ENCODE assay signal across 8 mouse cellular contexts in genomic region chr2:157054816-157055215, GRCm38 (mm10). TPM values are rescaled to one million over a fixed set of nuclear protein-coding genes. Genes with fewer than 3 reads are reported as not detected.
A peak's percentile ranks its signal among the peaks of the same experiment; 100 is the strongest.
DNase-seq lines count a peak whose midpoint lies in the region; ATAC-seq and TF ChIP-seq lines count a peak whose summit lies in the region.
"Had no signal": no experiment of that assay in that cellular context is flagged by ENCODE, and none has a peak within 500 bp of the region (broad histone marks: within the 10 kb centered on the region; RNA-seq: fewer than 3 reads in every experiment).

No protein-coding gene starts in this region.

- 66% methylated on average over 5 of the region's 5 CpGs for WGBS in kidney, embryonic 15.5 days
- WGBS in heart, embryonic 16.5 days: 36% methylated on average over 5 of the region's 5 CpGs

- no peaks in the 10 kb centered on the region for H3K27me3 ChIP-seq in kidney, embryonic 15.5 days
- no peaks in the 10 kb centered on the region for H3K27me3 ChIP-seq in ES-Bruce4 (ENCODE audit: control insufficient read depth, insufficient read depth, low read length, poor library complexity, severe bottlenecking)
- H3K27me3 ChIP-seq in heart, embryonic 16.5 days (ENCODE audit: control insufficient read depth, insufficient read depth, low read length): no peaks in the 10 kb centered on the region

- peaks cover 50% of the 10 kb centered on the region for H3K4me1 ChIP-seq in kidney, embryonic 15.5 days
- H3K4me1 ChIP-seq in ES-Bruce4 (ENCODE audit: control insufficient read depth, insufficient read depth, low read length): peaks cover 8% of the 10 kb centered on the region
- peaks cover 45% of the 10 kb centered on the region for H3K4me1 ChIP-seq in heart, embryonic 16.5 days (ENCODE audit: control insufficient read depth, insufficient read depth, low read length)

- no peak overlapping the region for H3K4me3 ChIP-seq in kidney, embryonic 15.5 days (replicated peaks)
- H3K4me3 ChIP-seq in ES-Bruce4 (ENCODE audit: low read depth, low read length): no peak overlapping the region
- H3K4me3 ChIP-seq in heart, embryonic 16.5 days (ENCODE audit: low read length): no peak overlapping the region

- H3K27ac ChIP-seq in kidney, embryonic 15.5 days: peak overlapping the region; percentile 60
- H3K27ac ChIP-seq in ES-Bruce4 (ENCODE audit: insufficient read depth, low read length): 0 out of 2 replicates have a peak overlapping the region, but pooled peaks have one; percentile 34
- peak overlapping the region; percentile 88 for H3K27ac ChIP-seq in heart, embryonic 16.5 days (ENCODE audit: low read length)

- TF ChIP-seq CTCF in ES-Bruce4 (IDR thresholded peaks at IDR 0.05; ENCODE audit: low read depth, low read length): no peak

- no peak overlapping the region for H3K9ac ChIP-seq in kidney, embryonic 15.5 days
- H3K9ac ChIP-seq in ES-Bruce4 (ENCODE audit: low read depth, poor library complexity, severe bottlenecking): peak overlapping the region; percentile 20; the same call in 1 of the 2 replicates
- peak overlapping the region; percentile 59 for H3K9ac ChIP-seq in heart, embryonic 16.5 days (ENCODE audit: low read length)

- no peak for DNase-seq in kidney, adult 8-10 months
- peak; percentile 68 for DNase-seq in adipocyte (ENCODE audit: low spot score)
- DNase-seq in thymus, postnatal 14 days: no peak
- DNase-seq in spleen, postnatal 10 days (ENCODE audit: low spot score in 2 of 2): no peak

- no peaks in the 10 kb centered on the region for H3K9me3 ChIP-seq in kidney, embryonic 15.5 days (replicated peaks)
- no peaks in the 10 kb centered on the region for H3K9me3 ChIP-seq in ES-Bruce4 (replicated peaks; ENCODE audit: control insufficient read depth, insufficient read depth, low read length, poor library complexity, severe bottlenecking)
- H3K9me3 ChIP-seq in heart, embryonic 16.5 days (replicated peaks; ENCODE audit: control insufficient read depth, low read length): no peaks in the 10 kb centered on the region

- no peak for ATAC-seq in kidney, embryonic 15.5 days (replicated peaks; ENCODE audit: low FRiP score)
- peak; percentile 63 for ATAC-seq in heart, embryonic 16.5 days (replicated peaks; ENCODE audit: extremely low read depth, insufficient read depth, low FRiP score)

- no peak for TF ChIP-seq EP300 in ES-Bruce4 (IDR thresholded peaks at IDR 0.05; ENCODE audit: insufficient read depth, low read depth, low read length)

- TF ChIP-seq POLR2A in ES-Bruce4 (IDR thresholded peaks at IDR 0.05; ENCODE audit: insufficient read depth, low read length): no peak

- no peak overlapping the region for H3K4me2 ChIP-seq in kidney, embryonic 15.5 days
- H3K4me2 ChIP-seq in heart, embryonic 16.5 days (ENCODE audit: low read depth, low read length): no peak overlapping the region

- peaks cover 75% of the 10 kb centered on the region for H3K36me3 ChIP-seq in kidney, embryonic 15.5 days
- H3K36me3 ChIP-seq in ES-Bruce4 (ENCODE audit: control insufficient read depth, insufficient read depth, low read length, poor library complexity, severe bottlenecking): no peaks in the 10 kb centered on the region
- peaks cover 16% of the 10 kb centered on the region for H3K36me3 ChIP-seq in heart, embryonic 16.5 days (ENCODE audit: control insufficient read depth, insufficient read depth)

RNA-seq across cellular contexts. Expression of gene Soga1, which starts 24.2 kb away (rescaled TPM):
- 3.5 and 4.2 TPM in 2 replicates for polyA plus RNA-seq in kidney, embryonic 15.5 days (2015; fragmentation: Nextera tagmentation; extraction: Ambion mirVana)
- polyA plus RNA-seq in ES-Bruce4 (2011; ENCODE audit: insufficient read depth, insufficient read length, low read depth, missing spikeins): 9.8 and 11.5 TPM in 2 replicates
- 1.7 and 3.1 TPM in 2 replicates for polyA plus RNA-seq in heart, embryonic 16.5 days (2015; fragmentation: Nextera tagmentation; extraction: Ambion mirVana)

RNA-seq across cellular contexts. Expression of gene Tldc2, which starts 32.0 kb away (rescaled TPM):
- polyA plus RNA-seq in kidney, embryonic 15.5 days (2015; fragmentation: Nextera tagmentation; extraction: Ambion mirVana): 0.27 TPM in 1 of 2 replicates, not detected in the other
- polyA plus RNA-seq in ES-Bruce4 (2011; ENCODE audit: insufficient read depth, insufficient read length, low read depth, missing spikeins): not detected in 2 replicates
- polyA plus RNA-seq in heart, embryonic 16.5 days (2015; fragmentation: Nextera tagmentation; extraction: Ambion mirVana): not detected in 2 replicates
- polyA plus RNA-seq: intestine, embryonic 14.5 days had no signal

RNA-seq across cellular contexts. Expression of gene Dsn1, which starts 47.9 kb away (rescaled TPM):
- polyA plus RNA-seq in kidney, embryonic 15.5 days (2015; fragmentation: Nextera tagmentation; extraction: Ambion mirVana): 37.6 and 39.6 TPM in 2 replicates
- polyA plus RNA-seq in ES-Bruce4 (2011; ENCODE audit: insufficient read depth, insufficient read length, low read depth, missing spikeins): 33.3 and 40.8 TPM in 2 replicates
- polyA plus RNA-seq in heart, embryonic 16.5 days (2015; fragmentation: Nextera tagmentation; extraction: Ambion mirVana): 31.1 and 34.5 TPM in 2 replicates

Comparison
In these comparisons a context has a peak if more than half of its experiments do, and no peak if none do; other contexts are left out.
1. H3K27ac ChIP-seq: peak in every context shown above with its lines; median percentile 88 in heart, embryonic 16.5 days; 60 in kidney, embryonic 15.5 days; 34 in ES-Bruce4.